Mouse (Mus musculus) G1E (cell line): Measurements from ENCODE around the gene Daam1.

Source experiments
- CTCF ChIP-seq: IDR thresholded peaks from 2 replicates; pipeline ENCODE4 v1.5.1; 2012; ENCODE audit warnings: low read depth, low read length, inconsistent platforms, mixed read lengths
- GATA2 ChIP-seq: IDR thresholded peaks from 2 replicates; pipeline ENCODE4 v1.6.1; 2012; ENCODE audit warnings: low read depth, low read length, inconsistent platforms, borderline replicate concordance
- POLR2AphosphoS5 ChIP-seq: IDR thresholded peaks from 2 replicates; pipeline ENCODE4 v1.6.1; 2012; ENCODE audit warnings: low read depth, low read length, inconsistent platforms; ENCODE audit not compliant: insufficient replicate concordance
- TAL1 ChIP-seq: conservative IDR thresholded peaks from 2 replicates; pipeline ENCODE4 v1.6.1; 2012; ENCODE audit warnings: low read depth, low read length, inconsistent platforms, mixed read lengths

GRCm38 (mm10) chr12:71859096-71859495 is 28.2 kb downstream of the Daam1 start:
- TF ChIP-seq CTCF (no peak), POLR2AphosphoS5 (no peak), TAL1 (no peak), GATA2 (no peak)
